Mouse (Mus musculus) cortical plate, adult 2 months (tissue): Measurements from ENCODE around the gene Cs. TPM values are rescaled to one million over a fixed set of nuclear protein-coding genes. Genes with fewer than 3 reads are reported as not detected.

Experiments
- H3K27ac ChIP-seq: fragments of 200-500 bp; 2 replicates; pipeline ENCODE4 v1.5.1; 2012; ENCODE audit warnings: low read length, control low read depth, inconsistent platforms; ENCODE audit not compliant: insufficient read depth
- H3K4me1 ChIP-seq: fragments of 200-500 bp; 2 replicates; pipeline ENCODE4 v1.6.1; 2011; ENCODE audit warnings: low read length; ENCODE audit not compliant: control insufficient read depth, insufficient read depth
- H3K4me3 ChIP-seq: fragments of 200-500 bp; 2 replicates; pipeline ENCODE4 v1.5.1; 2011; ENCODE audit warnings: mild to moderate bottlenecking, low read length, control low read depth; ENCODE audit not compliant: insufficient read depth
- CTCF ChIP-seq: fragments of 200-500 bp; IDR thresholded peaks from 2 replicates; pipeline ENCODE4 v1.5.1; 2011; ENCODE audit warnings: mild to moderate bottlenecking, control low read depth, low read length; ENCODE audit not compliant: insufficient read depth; ENCODE audit errors: extremely low read depth
- POLR2A ChIP-seq: fragments of 200-500 bp; IDR thresholded peaks from 2 replicates; pipeline ENCODE4 v1.6.1; 2011; ENCODE audit warnings: mild to moderate bottlenecking, low read length, control low read depth; ENCODE audit not compliant: insufficient read depth; ENCODE audit errors: extremely low read depth
- polyA plus RNA-seq: library from polyadenylated mRNA; depleted of rRNA; stranded (reverse); fragments of >200 nt; gene quantifications from 2 replicates; pipeline ENCODE4 v1.2.3, GENCODE M21; 2012

Cs gene
- polyA plus RNA-seq, 1 experiment, result 233 TPM

DNA sequence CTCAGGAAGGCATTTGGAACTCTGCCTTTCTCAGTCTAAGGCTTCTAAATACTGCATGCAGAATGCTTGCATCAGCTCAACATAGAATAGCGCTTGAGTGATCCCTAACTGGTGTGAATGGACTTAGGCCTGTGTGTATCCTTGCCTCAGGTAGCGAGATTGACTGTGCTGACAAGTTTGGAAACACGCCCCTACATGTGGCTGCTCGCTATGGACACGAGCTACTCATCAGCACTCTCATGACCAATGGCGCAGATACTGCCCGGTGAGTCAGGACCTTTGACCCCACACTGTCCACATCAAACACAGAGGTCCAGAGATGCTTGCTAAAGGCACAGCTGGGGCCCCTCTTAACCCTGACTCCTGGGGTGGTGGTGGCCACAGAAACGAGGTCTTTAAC is 44.9 kb downstream of the Cs start:
- no peak overlapping the region for H3K4me3 ChIP-seq
- peaks cover 6% of the 10 kb centered on the region for H3K4me1 ChIP-seq
- TF ChIP-seq POLR2A, result no peak
- TF ChIP-seq CTCF, result no peak
- no peak overlapping the region for H3K27ac ChIP-seq

DNA sequence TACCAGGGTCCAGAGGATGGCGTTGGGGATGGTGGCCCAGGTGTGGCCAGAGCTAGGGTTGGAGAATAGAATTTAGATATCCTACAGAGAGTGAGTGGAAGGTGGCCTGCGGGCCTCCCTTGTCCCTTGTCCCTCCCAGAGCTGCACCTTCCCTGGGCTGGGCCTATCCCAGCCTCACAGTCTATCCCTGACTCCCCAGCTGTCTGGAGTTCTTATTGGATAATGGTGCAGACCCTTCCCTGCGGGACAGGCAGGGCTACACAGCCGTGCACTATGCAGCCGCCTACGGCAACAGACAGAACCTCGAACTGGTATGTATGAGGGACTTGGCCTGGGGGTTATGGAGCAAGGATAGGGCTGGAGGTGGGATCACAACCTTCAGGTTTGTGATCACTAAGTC is 48.4 kb downstream of the Cs start:
- Histone ChIP-seq H3K4me3 (no peak overlapping the region), H3K27ac (no peak overlapping the region), H3K4me1 (no peaks in the 10 kb centered on the region)
- TF ChIP-seq CTCF, result no peak
- TF ChIP-seq POLR2A, result no peak

DNA sequence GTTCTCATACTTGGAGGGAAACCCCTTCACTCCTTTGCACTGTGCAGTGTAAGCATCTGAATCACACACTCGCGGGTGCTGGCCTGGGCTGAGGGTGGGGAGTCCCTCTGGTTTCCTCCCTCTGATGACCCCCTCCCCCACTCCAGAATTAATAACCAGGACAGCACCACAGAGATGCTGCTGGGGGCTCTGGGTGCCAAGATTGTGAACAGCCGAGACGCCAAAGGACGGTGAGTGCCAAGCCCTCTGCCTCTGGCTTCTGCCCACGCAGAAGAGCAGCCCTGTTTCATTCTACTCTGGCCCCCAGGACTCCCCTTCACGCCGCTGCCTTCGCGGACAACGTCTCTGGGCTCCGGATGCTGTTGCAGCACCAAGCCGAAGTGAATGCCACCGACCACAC is 51.4 kb downstream of the Cs start:
- no peak for TF ChIP-seq POLR2A
- no peak for TF ChIP-seq CTCF
- Histone ChIP-seq H3K4me3 (no peak overlapping the region), H3K4me1 (no peaks in the 10 kb centered on the region), H3K27ac (no peak overlapping the region)

DNA sequence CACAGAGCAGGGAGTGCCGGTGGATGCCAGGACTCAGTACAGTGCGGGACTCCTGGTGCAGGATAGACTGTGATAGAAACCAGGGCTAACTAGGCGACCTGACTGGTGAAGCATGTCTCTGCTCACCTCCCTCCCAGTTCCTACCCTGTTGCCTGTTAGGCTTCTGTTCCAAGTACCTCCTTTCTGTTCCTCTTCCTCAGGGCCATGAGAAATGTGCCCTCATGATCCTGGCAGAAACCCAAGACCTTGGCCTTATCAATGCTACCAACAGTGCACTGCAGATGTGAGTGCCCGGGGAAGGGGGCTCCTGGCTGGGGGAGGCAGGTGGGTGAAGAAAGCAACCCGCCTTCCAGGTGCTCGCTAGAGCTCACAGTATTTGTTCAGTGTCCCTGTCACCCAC is 52.0 kb downstream of the Cs start:
- Histone ChIP-seq H3K4me3 (no peak overlapping the region), H3K4me1 (no peaks in the 10 kb centered on the region), H3K27ac (no peak overlapping the region)
- no peak for TF ChIP-seq CTCF
- TF ChIP-seq POLR2A, result no peak

DNA sequence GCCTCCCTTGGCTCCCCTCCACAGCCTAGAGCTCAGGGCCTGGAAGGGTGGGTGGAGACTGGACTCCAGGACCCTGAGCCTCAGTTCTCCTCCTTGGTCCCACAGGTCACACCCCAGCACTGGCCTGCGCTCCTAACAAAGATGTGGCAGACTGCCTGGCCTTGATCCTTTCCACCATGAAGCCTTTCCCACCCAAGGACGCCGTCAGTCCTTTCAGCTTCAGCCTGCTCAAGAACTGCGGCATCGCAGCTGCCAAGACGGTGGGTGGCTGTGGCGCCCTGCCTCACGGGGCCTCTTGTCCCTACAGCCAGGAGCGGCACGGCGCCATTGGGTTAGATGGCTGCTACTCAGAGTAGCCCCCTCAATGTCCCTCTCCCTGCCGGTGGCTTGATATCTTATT is 52.8 kb downstream of the Cs start:
- Histone ChIP-seq H3K4me3 (no peak overlapping the region), H3K27ac (no peak overlapping the region), H3K4me1 (no peaks in the 10 kb centered on the region)
- TF ChIP-seq POLR2A (no peak), CTCF (no peak)

DNA sequence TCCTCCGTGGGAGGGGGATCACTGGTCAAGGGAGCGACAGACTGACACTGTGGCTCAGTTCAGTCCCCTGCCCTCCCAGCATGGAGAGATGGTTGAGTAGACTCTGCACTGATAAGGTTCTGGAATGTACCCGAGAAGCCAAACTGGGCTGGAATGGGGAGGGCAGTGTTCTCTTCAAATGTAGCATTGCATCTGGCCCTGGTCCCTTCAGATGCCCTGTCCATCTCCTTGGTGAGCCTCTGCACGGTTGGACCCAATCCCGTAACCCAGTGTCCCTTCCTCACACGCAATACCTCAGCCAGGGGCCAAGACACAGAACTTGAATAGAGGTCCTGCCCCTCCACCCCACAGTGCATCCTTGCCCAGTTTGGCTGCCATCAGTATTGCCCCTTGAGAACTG is 54.3 kb downstream of the Cs start:
- TF ChIP-seq POLR2A (no peak), CTCF (no peak)
- Histone ChIP-seq H3K4me1 (no peaks in the 10 kb centered on the region), H3K27ac (no peak overlapping the region), H3K4me3 (no peak overlapping the region)

DNA sequence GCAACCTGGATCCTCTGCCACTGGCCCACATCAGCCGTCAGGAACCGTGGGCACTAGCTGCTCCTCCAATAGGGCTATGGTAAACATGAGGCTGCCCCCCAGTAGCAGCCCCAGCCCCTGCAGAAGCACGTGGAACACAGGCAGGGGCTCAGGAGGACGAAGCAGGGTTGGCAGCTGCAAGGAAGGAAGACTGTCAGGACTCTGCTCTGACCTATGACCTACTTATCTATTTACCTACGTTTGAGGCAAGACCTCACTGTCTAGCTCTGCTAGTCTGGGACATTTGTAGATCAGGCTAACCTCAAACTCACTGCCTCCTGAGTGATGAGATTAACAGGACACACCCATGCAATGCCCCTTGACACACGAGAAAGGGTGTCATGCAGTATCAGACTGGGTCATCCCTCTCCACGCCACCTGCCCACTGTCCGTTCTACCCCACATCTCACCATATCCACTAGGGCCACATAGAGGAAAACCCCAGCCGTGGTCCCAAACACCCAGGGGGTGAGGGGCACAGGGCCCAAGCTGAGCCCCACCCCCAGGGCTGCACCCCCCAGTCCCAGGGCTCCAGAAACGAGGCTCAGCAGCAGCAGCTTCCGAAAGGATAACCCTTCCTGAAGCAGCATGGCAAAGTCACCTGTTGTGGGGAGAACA is 58.6 kb downstream of the Cs start:
- no peaks in the 10 kb centered on the region for H3K4me1 ChIP-seq
- TF ChIP-seq POLR2A (no peak), CTCF (no peak)
- no peak overlapping the region for H3K4me3 ChIP-seq
- no peak overlapping the region for H3K27ac ChIP-seq

DNA sequence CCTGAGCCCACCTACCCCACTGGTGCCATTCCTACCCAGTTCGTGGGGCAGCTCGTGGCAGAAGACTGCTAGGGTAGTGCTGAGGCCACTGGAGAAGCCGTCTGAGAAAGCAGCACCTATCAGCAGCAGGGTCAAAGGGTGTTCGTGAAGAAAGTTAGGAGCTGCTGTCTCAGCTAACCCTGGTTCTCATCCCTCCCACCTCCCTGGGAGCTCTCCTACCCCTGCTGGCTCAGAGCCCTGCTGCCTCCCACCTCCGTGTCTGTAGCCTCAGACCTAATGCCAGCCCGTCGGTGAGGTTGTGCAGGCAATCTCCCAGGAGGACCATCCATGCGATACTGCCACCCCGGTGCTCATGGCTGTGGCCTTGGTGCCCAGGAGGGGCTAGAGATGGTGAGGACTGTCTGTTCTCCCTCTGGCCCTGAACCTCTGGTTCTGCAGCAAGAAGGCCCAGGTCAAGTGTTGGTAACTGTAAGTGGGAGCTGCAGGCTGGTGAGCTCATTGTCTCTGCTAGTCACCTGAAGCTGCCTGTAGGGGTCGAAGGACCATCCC is 59.3 kb downstream of the Cs start:
- Histone ChIP-seq H3K4me1 (no peaks in the 10 kb centered on the region), H3K4me3 (no peak overlapping the region), H3K27ac (no peak overlapping the region)
- TF ChIP-seq POLR2A, result no peak
- no peak for TF ChIP-seq CTCF

DNA sequence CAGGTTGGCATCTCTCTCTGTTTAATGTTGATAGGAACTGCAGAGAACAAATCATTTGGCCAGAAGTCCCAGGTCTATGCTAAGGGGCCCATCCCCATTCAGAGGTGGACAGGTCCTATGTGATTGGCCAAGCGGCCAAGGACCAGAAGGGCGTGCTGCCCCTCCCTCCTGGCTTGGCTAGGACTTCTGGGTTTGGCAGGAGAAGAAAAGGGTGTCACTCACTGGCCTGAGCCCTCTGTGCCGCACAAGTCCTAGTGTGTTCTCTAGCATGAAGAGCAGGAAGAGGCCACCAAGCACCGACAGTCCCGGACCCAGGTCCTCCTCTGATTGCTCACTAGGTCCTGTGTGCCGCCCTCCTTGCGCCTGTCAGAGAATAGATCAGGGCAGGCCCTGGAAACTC is 59.9 kb downstream of the Cs start:
- Histone ChIP-seq H3K27ac (no peak overlapping the region), H3K4me1 (no peaks in the 10 kb centered on the region)

DNA sequence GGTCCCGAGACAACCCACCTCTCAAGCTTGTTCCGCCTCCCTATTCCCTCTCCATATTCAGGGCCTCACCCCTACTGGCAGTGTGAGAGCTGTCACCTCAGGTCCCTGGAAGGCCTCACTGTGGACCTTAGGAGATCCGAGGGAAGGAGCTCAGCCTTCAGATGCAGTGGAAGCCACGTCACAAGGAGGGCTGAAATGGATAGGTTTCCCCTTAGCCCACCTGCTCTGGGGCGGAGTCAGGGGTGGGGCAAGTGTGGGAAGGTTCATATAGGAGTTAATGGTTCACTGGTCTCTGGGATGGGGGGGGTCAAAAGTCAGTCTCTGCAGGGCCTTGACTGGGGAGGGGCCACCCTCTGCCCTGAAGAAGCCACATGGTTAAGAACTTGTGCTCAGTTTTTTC is 62.8 kb downstream of the Cs start:
- H3K4me3 ChIP-seq, result no peak overlapping the region
- no peaks in the 10 kb centered on the region for H3K4me1 ChIP-seq
- no peak overlapping the region for H3K27ac ChIP-seq
- no peak for TF ChIP-seq POLR2A
- TF ChIP-seq CTCF, result no peak

More for the DNA sequence above, 59.9 kb downstream of the Cs start:
- TF ChIP-seq POLR2A (no peak), CTCF (no peak)
- no peak overlapping the region for H3K4me3 ChIP-seq
